Mouse (Mus musculus): ENCODE results near the gene Zdhhc1. TPM values are rescaled to one million over a fixed set of nuclear protein-coding genes. Genes with fewer than 3 reads are reported as not detected.

Gene Zdhhc1
- polyA plus RNA-seq (2014; fragmentation: Illumina TruSeq; extraction: RNeasy Lipid Tissue Mini Kit (QIAGEN cat#74804); ENCODE audit: low read depth, low replicate concordance), result 2.7 TPM

DNA sequence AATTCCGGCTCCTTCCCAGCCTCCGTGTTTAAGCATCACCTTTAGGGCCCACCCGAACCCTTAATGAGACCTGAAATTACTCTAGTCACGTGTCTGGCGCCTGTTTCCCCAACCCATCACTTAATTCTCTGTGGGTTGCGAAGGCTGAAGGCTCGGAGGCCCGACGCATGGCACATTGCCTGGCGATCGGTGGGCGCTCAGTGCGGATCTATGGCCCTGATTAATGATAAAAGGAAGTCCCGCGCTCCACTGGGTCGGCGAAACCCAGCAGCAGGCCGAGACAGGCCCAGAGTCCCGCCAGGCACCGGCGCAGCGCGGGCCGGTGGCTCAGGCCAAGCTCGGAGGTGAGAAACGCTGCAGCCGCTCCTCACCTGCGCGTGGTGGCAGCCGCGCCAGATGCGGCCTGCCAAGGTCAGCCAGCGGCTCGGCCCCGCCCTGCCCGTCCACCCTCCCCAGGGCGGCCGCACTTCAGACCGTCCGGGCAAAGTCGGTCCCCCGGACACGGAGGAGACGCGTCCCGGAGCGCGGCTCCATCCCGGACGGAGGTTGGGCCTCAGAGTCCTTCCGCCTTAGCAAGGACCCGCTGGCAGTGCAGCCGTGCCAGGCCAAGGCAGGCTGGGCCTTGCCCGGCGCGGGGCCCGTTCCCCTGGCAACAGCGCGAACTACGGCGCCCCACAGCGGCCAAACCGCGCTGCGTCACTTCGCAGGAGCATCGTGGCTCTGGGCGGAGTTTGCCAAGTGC lies at the start of gene Zdhhc1:
Gene Zdhhc1, minus strand, starts transcription at position 464 of the 742 bp plus-strand sequence.

DNA sequence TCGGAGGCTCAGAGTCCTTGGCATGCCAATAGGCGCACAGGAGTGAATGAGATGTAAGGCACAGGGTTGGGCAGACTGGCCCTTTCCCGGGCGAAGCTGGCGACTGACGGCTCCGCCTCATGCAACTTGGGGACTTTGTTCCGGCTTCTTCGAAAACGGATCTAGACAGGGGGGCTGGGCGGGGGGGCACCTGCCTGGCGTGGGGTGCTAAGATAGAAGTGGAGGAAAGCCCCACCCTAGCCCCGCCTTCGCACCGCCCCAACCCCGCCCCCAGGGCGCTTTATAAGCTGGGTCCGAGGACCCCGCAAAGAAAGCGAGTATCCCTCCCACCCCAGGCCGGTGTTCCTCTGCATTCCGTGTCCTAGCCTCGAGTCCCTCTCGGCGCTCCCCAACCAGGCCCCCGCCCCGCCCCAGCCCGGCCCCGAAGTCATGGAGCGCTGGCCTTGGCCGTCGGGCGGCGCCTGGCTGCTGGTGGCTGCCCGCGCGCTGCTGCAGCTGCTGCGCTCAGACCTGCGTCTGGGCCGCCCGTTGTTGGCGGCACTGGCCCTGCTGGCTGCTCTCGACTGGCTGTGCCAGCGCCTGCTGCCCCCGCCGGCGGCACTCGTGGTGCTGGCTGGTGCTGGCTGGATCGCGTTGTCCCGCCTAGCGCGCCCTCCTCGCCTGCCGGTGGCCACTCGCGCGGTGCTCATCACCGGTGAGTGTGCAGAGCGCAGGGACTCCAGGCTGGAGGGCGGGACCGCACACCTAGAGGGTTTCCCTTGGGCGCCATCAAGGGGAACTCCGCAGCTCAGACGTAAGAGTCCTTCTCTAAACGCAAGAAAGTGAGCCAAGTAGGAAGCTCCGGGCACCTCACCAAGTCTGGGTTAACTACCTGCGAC lies 22.0 kb upstream of the Zdhhc1 start, which contains the start of gene Hsd11b2:
Gene Hsd11b2, plus strand, starts transcription at position 320 of the 878 bp plus-strand sequence.

DNA sequence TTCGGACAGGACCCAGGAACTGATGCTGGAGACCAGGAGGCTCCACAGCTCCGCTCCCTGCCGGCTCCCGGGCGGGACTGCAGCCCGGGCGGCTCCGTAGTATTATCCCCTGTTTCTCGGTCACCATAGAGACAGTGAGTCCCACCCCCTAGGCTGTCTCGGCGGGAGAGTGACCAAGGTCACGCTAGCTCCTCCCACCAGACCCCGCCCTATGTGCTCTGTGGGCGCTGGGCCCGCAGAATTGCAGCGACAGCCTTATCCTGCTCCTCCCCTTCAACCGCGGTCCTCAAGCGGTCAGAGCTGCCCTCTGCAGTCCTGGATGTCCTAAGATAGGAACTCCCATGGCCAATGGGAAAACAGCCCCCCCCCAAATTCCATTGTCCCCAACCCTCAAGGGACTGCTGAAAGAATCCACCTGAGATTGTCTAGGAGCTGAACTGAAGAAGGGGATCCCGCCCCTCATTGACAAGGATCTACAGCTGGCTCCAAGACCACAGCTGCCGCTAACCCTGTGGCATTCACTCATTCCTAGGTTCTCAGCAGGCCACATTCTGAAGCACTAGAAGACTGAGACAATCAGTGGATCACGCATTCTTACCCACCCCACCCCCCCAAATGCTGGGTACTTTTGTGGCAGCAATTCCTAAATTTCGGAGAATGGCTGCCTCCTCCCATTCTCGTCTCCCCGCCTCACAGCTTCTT lies 25.2 kb downstream of the Zdhhc1 start, which contains the start of gene Tppp3:
Gene Tppp3, minus strand, starts transcription at position 213 of the 702 bp plus-strand sequence.

Other genes starting within 250 kb of the Zdhhc1 start
- 0.81 TPM for gene B3gnt9, start 241.7 kb downstream of the Zdhhc1 start, polyA plus RNA-seq (2014; fragmentation: Illumina TruSeq; extraction: RNeasy Lipid Tissue Mini Kit (QIAGEN cat#74804); ENCODE audit: low read depth, low replicate concordance)
- gene Tradd, start 232.3 kb downstream of the Zdhhc1 start, polyA plus RNA-seq (2014; fragmentation: Illumina TruSeq; extraction: RNeasy Lipid Tissue Mini Kit (QIAGEN cat#74804); ENCODE audit: low read depth, low replicate concordance), result 0.69 TPM
- not detected for gene Fbxl8, start 232.3 kb downstream of the Zdhhc1 start, polyA plus RNA-seq (2014; fragmentation: Illumina TruSeq; extraction: RNeasy Lipid Tissue Mini Kit (QIAGEN cat#74804); ENCODE audit: low read depth, low replicate concordance)
- not detected for gene Hsf4, start 227.1 kb downstream of the Zdhhc1 start, polyA plus RNA-seq (2014; fragmentation: Illumina TruSeq; extraction: RNeasy Lipid Tissue Mini Kit (QIAGEN cat#74804); ENCODE audit: low read depth, low replicate concordance)
- gene Nol3, start 220.8 kb downstream of the Zdhhc1 start, polyA plus RNA-seq (2014; fragmentation: Illumina TruSeq; extraction: RNeasy Lipid Tissue Mini Kit (QIAGEN cat#74804); ENCODE audit: low read depth, low replicate concordance), result 1.5 TPM
- gene 4931428F04Rik, start 207.0 kb downstream of the Zdhhc1 start, polyA plus RNA-seq (2014; fragmentation: Illumina TruSeq; extraction: RNeasy Lipid Tissue Mini Kit (QIAGEN cat#74804); ENCODE audit: low read depth, low replicate concordance), result 0.28 TPM
- gene Exoc3l, start 200.8 kb downstream of the Zdhhc1 start, polyA plus RNA-seq (2014; fragmentation: Illumina TruSeq; extraction: RNeasy Lipid Tissue Mini Kit (QIAGEN cat#74804); ENCODE audit: low read depth, low replicate concordance), result not detected
- gene E2f4, start 199.2 kb downstream of the Zdhhc1 start, polyA plus RNA-seq (2014; fragmentation: Illumina TruSeq; extraction: RNeasy Lipid Tissue Mini Kit (QIAGEN cat#74804); ENCODE audit: low read depth, low replicate concordance), result 4.1 TPM
- 4.1 TPM for gene Elmo3, start 191.3 kb downstream of the Zdhhc1 start, polyA plus RNA-seq (2014; fragmentation: Illumina TruSeq; extraction: RNeasy Lipid Tissue Mini Kit (QIAGEN cat#74804); ENCODE audit: low read depth, low replicate concordance)
- gene Lrrc29, start 170.6 kb downstream of the Zdhhc1 start, polyA plus RNA-seq (2014; fragmentation: Illumina TruSeq; extraction: RNeasy Lipid Tissue Mini Kit (QIAGEN cat#74804); ENCODE audit: low read depth, low replicate concordance), result 0.16 TPM
- gene Tmem208, start 170.5 kb downstream of the Zdhhc1 start, polyA plus RNA-seq (2014; fragmentation: Illumina TruSeq; extraction: RNeasy Lipid Tissue Mini Kit (QIAGEN cat#74804); ENCODE audit: low read depth, low replicate concordance), result 10.8 TPM
- gene Fhod1, start 148.9 kb downstream of the Zdhhc1 start, polyA plus RNA-seq (2014; fragmentation: Illumina TruSeq; extraction: RNeasy Lipid Tissue Mini Kit (QIAGEN cat#74804); ENCODE audit: low read depth, low replicate concordance), result 0.28 TPM
- gene Slc9a5, start 148.1 kb downstream of the Zdhhc1 start, polyA plus RNA-seq (2014; fragmentation: Illumina TruSeq; extraction: RNeasy Lipid Tissue Mini Kit (QIAGEN cat#74804); ENCODE audit: low read depth, low replicate concordance), result not detected
- gene Plekhg4, start 123.6 kb downstream of the Zdhhc1 start, polyA plus RNA-seq (2014; fragmentation: Illumina TruSeq; extraction: RNeasy Lipid Tissue Mini Kit (QIAGEN cat#74804); ENCODE audit: low read depth, low replicate concordance), result not detected
- not detected for gene Kctd19, start 83.4 kb downstream of the Zdhhc1 start, polyA plus RNA-seq (2014; fragmentation: Illumina TruSeq; extraction: RNeasy Lipid Tissue Mini Kit (QIAGEN cat#74804); ENCODE audit: low read depth, low replicate concordance)
- gene Lrrc36, start 83.3 kb downstream of the Zdhhc1 start, polyA plus RNA-seq (2014; fragmentation: Illumina TruSeq; extraction: RNeasy Lipid Tissue Mini Kit (QIAGEN cat#74804); ENCODE audit: low read depth, low replicate concordance), result not detected
- not detected for gene Tppp3, start 25.4 kb downstream of the Zdhhc1 start, polyA plus RNA-seq (2014; fragmentation: Illumina TruSeq; extraction: RNeasy Lipid Tissue Mini Kit (QIAGEN cat#74804); ENCODE audit: low read depth, low replicate concordance)
- 39.1 TPM for gene Hsd11b2, start 21.9 kb upstream of the Zdhhc1 start, polyA plus RNA-seq (2014; fragmentation: Illumina TruSeq; extraction: RNeasy Lipid Tissue Mini Kit (QIAGEN cat#74804); ENCODE audit: low read depth, low replicate concordance)
- gene Atp6v0d1, start 69.1 kb upstream of the Zdhhc1 start, polyA plus RNA-seq (2014; fragmentation: Illumina TruSeq; extraction: RNeasy Lipid Tissue Mini Kit (QIAGEN cat#74804); ENCODE audit: low read depth, low replicate concordance), result 30.4 TPM
- gene Ripor1, start 108.4 kb upstream of the Zdhhc1 start, polyA plus RNA-seq (2014; fragmentation: Illumina TruSeq; extraction: RNeasy Lipid Tissue Mini Kit (QIAGEN cat#74804); ENCODE audit: low read depth, low replicate concordance), result 0.93 TPM
- 70.9 TPM for gene Ctcf, start 139.7 kb upstream of the Zdhhc1 start, polyA plus RNA-seq (2014; fragmentation: Illumina TruSeq; extraction: RNeasy Lipid Tissue Mini Kit (QIAGEN cat#74804); ENCODE audit: low read depth, low replicate concordance)
- gene Agrp, start 140.5 kb upstream of the Zdhhc1 start, polyA plus RNA-seq (2014; fragmentation: Illumina TruSeq; extraction: RNeasy Lipid Tissue Mini Kit (QIAGEN cat#74804); ENCODE audit: low read depth, low replicate concordance), result not detected
- not detected for gene Carmil2, start 189.4 kb upstream of the Zdhhc1 start, polyA plus RNA-seq (2014; fragmentation: Illumina TruSeq; extraction: RNeasy Lipid Tissue Mini Kit (QIAGEN cat#74804); ENCODE audit: low read depth, low replicate concordance)
- 1.1 TPM for gene Acd, start 204.2 kb upstream of the Zdhhc1 start, polyA plus RNA-seq (2014; fragmentation: Illumina TruSeq; extraction: RNeasy Lipid Tissue Mini Kit (QIAGEN cat#74804); ENCODE audit: low read depth, low replicate concordance)
- not detected for gene Pard6a, start 204.2 kb upstream of the Zdhhc1 start, polyA plus RNA-seq (2014; fragmentation: Illumina TruSeq; extraction: RNeasy Lipid Tissue Mini Kit (QIAGEN cat#74804); ENCODE audit: low read depth, low replicate concordance)
- not detected for gene 4933405L10Rik, start 210.8 kb upstream of the Zdhhc1 start, polyA plus RNA-seq (2014; fragmentation: Illumina TruSeq; extraction: RNeasy Lipid Tissue Mini Kit (QIAGEN cat#74804); ENCODE audit: low read depth, low replicate concordance)
- not detected for gene Enkd1, start 211.3 kb upstream of the Zdhhc1 start, polyA plus RNA-seq (2014; fragmentation: Illumina TruSeq; extraction: RNeasy Lipid Tissue Mini Kit (QIAGEN cat#74804); ENCODE audit: low read depth, low replicate concordance)